Mouse (Mus musculus) brain, embryonic 14.5 days (tissue): Measurements from ENCODE around the gene Gm10638.

Source experiments
- CTCF ChIP-seq: fragments of 200-500 bp; IDR thresholded peaks from 2 replicates; pipeline ENCODE4 v1.5.1; 2012; ENCODE audit warnings: inconsistent platforms, mild to moderate bottlenecking, moderate library complexity, borderline replicate concordance; ENCODE audit not compliant: insufficient read depth, insufficient read length; ENCODE audit errors: extremely low read depth
- POLR2A ChIP-seq: fragments of 200-500 bp; IDR thresholded peaks from 2 replicates; pipeline ENCODE4 v1.6.1; 2012; ENCODE audit warnings: mild to moderate bottlenecking, inconsistent platforms, borderline replicate concordance; ENCODE audit not compliant: poor library complexity, insufficient read depth, insufficient read length, severe bottlenecking; ENCODE audit errors: extremely low read depth

DNA sequence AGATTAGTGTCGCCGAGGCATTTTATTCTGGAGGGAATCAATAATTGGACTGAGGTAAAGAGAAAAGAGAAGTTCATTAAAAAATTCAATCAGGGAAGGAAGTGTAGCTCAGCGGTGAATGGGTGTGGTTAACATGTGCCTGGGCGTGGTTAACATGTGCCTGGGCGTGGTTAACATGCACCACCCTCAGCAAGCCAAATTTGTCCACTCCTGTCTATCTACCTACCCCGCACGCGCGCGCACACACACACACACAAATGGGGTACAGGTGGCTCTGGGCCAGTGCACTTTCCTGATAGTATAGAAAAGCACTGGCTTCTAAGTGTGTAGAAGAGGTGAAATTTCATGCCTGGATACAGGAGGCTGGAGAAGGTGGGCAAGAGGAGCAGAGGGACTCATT is 19.7 kb downstream of the Gm10638 start:
- TF ChIP-seq CTCF (no peak), POLR2A (no peak)
